Mouse (Mus musculus) forebrain, embryonic 12.5 days (tissue): Measurements from ENCODE around the gene Gm47791. TPM values are rescaled to one million over a fixed set of nuclear protein-coding genes. Genes with fewer than 3 reads are reported as not detected.

Experiments used
- ATAC-seq: fragments of 200-750 bp; cut with Nextera tagmentation; 2 replicates; pipeline ENCODE4 v1.8.0; 2017; ENCODE audit warnings: moderate TSS enrichment; ENCODE audit not compliant: low FRiP score
- H3K27ac ChIP-seq: fragments of 300-500 bp; sonication (generic); 2 replicates; pipeline ENCODE4 v1.5.1; 2016; ENCODE audit warnings: mild to moderate bottlenecking
- H3K27me3 ChIP-seq: fragments of 300-500 bp; sonication (generic); 2 replicates; pipeline ENCODE4 v1.6.1; 2016; ENCODE audit warnings: mild to moderate bottlenecking
- H3K36me3 ChIP-seq: fragments of 300-500 bp; sonication (generic); replicated peaks from 2 replicates; pipeline ENCODE4 v1.6.1; 2016; ENCODE audit warnings: mild to moderate bottlenecking
- H3K4me1 ChIP-seq: fragments of 300-500 bp; sonication (generic); 2 replicates; pipeline ENCODE4 v1.6.1; 2016
- H3K4me2 ChIP-seq: fragments of 300-500 bp; sonication (generic); 2 replicates; pipeline ENCODE4 v1.6.1; 2016; ENCODE audit warnings: mild to moderate bottlenecking, moderate library complexity
- H3K4me3 ChIP-seq: fragments of 300-500 bp; sonication (generic); replicated peaks from 2 replicates; pipeline ENCODE4 v1.5.1; 2016; ENCODE audit warnings: mild to moderate bottlenecking
- H3K9ac ChIP-seq: fragments of 300-500 bp; sonication (generic); 2 replicates; pipeline ENCODE4 v1.6.1; 2016; ENCODE audit warnings: mild to moderate bottlenecking
- H3K9me3 ChIP-seq: fragments of 300-500 bp; sonication (generic); 2 replicates; pipeline ENCODE4 v1.6.1; 2016
- WGBS: fragments of 180-500 bp; shearing (Covaris S2); methylation state at CpG from one replicate; pipeline ENCODE4 v1.1.7; 2016; 5-methylcytosine and 5-hydroxymethylcytosine counted together
- polyA plus RNA-seq: library from polyadenylated mRNA; unstranded; fragments of >200 nt; fragmentation: Nextera tagmentation; extraction: Ambion mirVana; gene quantifications from 2 replicates; pipeline ENCODE4 v1.2.1, GENCODE M21; 2016

Gene Gm47791
- polyA plus RNA-seq, 1 experiment from 2014 or later = not detected

GRCm38 (mm10) chr1:82779388-82779966, 8.4 kb upstream of the Gm47791 start:
- no peak overlapping the region for H3K4me3 ChIP-seq
- 89% methylated on average over 6 of the region's 6 CpGs for WGBS
- H3K4me2 ChIP-seq = no peak overlapping the region
- H3K27ac ChIP-seq = no peak overlapping the region
- no peak for ATAC-seq
- H3K36me3 ChIP-seq = no peaks in the 10 kb centered on the region
- H3K9me3 ChIP-seq = no peaks in the 10 kb centered on the region
- H3K9ac ChIP-seq = no peak overlapping the region
- 0 out of 2 replicates have a peak, but pooled peaks cover under 1% of the 10 kb centered on the region for H3K27me3 ChIP-seq
- no peaks in the 10 kb centered on the region for H3K4me1 ChIP-seq

DNA sequence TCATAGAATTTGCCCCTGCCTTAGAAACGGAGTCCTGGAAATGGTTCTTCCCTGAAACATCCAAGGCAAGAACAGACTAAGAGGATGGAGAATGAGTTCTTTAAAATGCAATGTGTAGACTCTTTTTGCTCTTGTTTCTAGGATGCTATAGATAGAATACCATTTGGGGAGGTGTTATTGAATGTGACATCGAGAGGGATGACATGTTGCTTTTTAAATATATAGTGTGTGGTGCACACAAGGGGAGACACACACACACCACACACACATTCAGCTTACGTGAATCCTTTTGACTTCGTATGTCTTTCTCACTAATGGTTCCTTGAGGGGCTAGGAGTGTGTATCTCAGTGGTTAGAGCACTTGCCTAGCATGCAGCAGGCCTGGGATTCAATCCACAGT, 4.2 kb upstream of the Gm47791 start:
- no peaks in the 10 kb centered on the region for H3K9me3 ChIP-seq
- 90% methylated on average over 4 of the region's 4 CpGs for WGBS
- H3K9ac ChIP-seq = no peak overlapping the region
- no peak overlapping the region for H3K4me2 ChIP-seq
- no peak overlapping the region for H3K4me3 ChIP-seq
- no peak overlapping the region for H3K27ac ChIP-seq
- no peaks in the 10 kb centered on the region for H3K27me3 ChIP-seq
- H3K36me3 ChIP-seq = no peaks in the 10 kb centered on the region
- no peak for ATAC-seq
- H3K4me1 ChIP-seq = no peaks in the 10 kb centered on the region

GRCm38 (mm10) chr1:82773208-82773607, 2.2 kb upstream of the Gm47791 start:
- H3K4me1 ChIP-seq = no peaks in the 10 kb centered on the region
- H3K36me3 ChIP-seq = no peaks in the 10 kb centered on the region
- no peak overlapping the region for H3K4me3 ChIP-seq
- H3K27me3 ChIP-seq = no peaks in the 10 kb centered on the region
- ATAC-seq = no peak
- no peak overlapping the region for H3K4me2 ChIP-seq
- no peak overlapping the region for H3K9ac ChIP-seq
- H3K9me3 ChIP-seq = no peaks in the 10 kb centered on the region
- WGBS = 71% methylated on average over 5 of the region's 5 CpGs
- H3K27ac ChIP-seq = no peak overlapping the region

GRCm38 (mm10) chr1:82772428-82772827, 1.4 kb upstream of the Gm47791 start:
- Histone ChIP-seq H3K4me2 (no peak overlapping the region), H3K4me3 (no peak overlapping the region), H3K27ac (no peak overlapping the region), H3K9ac (no peak overlapping the region), H3K36me3 (no peaks in the 10 kb centered on the region), H3K9me3 (no peaks in the 10 kb centered on the region), H3K27me3 (no peaks in the 10 kb centered on the region), H3K4me1 (no peaks in the 10 kb centered on the region)
- ATAC-seq = no peak
- WGBS = 90% methylated on average over 4 of the region's 4 CpGs

- WGBS = 81% methylated on average over 5 of the region's 5 CpGs
- no peak within 1 kb of the TSS for H3K4me2 ChIP-seq
- H3K36me3 ChIP-seq = no peaks in the 10 kb centered on the region
- ATAC-seq = no peak
- H3K27ac ChIP-seq = no peak within 1 kb of the TSS
- H3K27me3 ChIP-seq = no peaks in the 10 kb centered on the region
- H3K9ac ChIP-seq = no peak within 1 kb of the TSS
- no peaks in the 10 kb centered on the region for H3K4me1 ChIP-seq
- H3K9me3 ChIP-seq = no peaks in the 10 kb centered on the region
- H3K4me3 ChIP-seq = no peak within 1 kb of the TSS
These were observed 2.8 kb downstream of the Gm47791 start, which contains the start of gene Tm4sf20 for GRCm38 (mm10) chr1:82768269-82768668. Gene Tm4sf20, minus strand, starts transcription at chr1:82768461.

DNA sequence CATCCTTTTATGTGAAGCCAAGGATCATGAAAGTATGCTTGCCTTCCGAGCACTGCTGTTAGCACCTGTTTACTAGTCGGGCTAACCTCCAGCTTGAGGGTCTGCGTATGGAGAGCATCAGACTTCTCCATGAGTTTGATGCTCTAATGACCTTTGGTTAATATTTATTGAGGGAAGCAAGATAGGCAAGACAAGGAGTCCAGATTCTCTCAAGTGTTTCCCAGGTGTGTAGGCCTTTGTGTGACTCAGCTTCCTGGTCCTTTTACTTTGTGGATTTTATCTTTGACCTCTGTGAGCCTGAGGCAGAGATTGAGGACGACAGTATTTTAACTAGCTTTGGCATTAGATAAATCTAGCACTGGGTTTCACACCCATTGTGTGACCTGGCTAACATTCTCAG, 4.4 kb downstream of the Gm47791 start:
- ATAC-seq = no peak
- peaks cover 7% of the 10 kb centered on the region for H3K36me3 ChIP-seq
- H3K27me3 ChIP-seq = no peaks in the 10 kb centered on the region
- no peak overlapping the region for H3K4me3 ChIP-seq
- H3K9ac ChIP-seq = no peak overlapping the region
- H3K4me2 ChIP-seq = no peak overlapping the region
- no peak overlapping the region for H3K27ac ChIP-seq
- 85% methylated on average over 4 of the region's 4 CpGs for WGBS
- no peaks in the 10 kb centered on the region for H3K9me3 ChIP-seq
- no peaks in the 10 kb centered on the region for H3K4me1 ChIP-seq

GRCm38 (mm10) chr1:82766227-82766626, 4.8 kb downstream of the Gm47791 start:
- no peak for ATAC-seq
- Histone ChIP-seq H3K4me3 (no peak overlapping the region), H3K4me1 (no peaks in the 10 kb centered on the region), H3K27ac (no peak overlapping the region), H3K9ac (no peak overlapping the region), H3K4me2 (no peak overlapping the region), H3K27me3 (no peaks in the 10 kb centered on the region), H3K9me3 (no peaks in the 10 kb centered on the region), H3K36me3 (peaks cover 7% of the 10 kb centered on the region)
- 81% methylated on average over 1 of the region's 1 CpGs for WGBS

DNA sequence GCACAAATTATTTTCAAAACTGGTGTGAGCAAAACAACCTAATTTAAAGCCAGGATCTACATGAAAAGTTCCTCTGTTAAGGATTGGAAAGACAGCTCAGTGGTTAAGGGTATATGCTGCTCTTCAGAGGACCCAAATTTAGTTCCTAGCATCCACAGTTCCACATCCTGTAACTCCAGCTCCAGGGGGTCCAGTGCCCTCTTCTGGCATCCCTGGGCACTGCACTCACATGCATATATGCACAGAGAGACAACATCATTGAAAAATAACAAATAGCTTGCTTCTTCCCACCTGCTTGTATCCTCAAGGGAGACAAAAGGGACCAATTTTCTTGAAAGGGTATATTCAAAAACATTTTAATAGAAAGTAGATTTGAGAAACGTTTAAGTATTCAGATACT, 8.8 kb downstream of the Gm47791 start:
- no peak overlapping the region for H3K4me3 ChIP-seq
- H3K27me3 ChIP-seq = no peaks in the 10 kb centered on the region
- no peaks in the 10 kb centered on the region for H3K9me3 ChIP-seq
- H3K9ac ChIP-seq = no peak overlapping the region
- ATAC-seq = no peak
- WGBS = 85% methylated on average over 1 of the region's 1 CpGs
- no peak overlapping the region for H3K27ac ChIP-seq
- no peaks in the 10 kb centered on the region for H3K4me1 ChIP-seq
- H3K36me3 ChIP-seq = peaks cover 7% of the 10 kb centered on the region
- H3K4me2 ChIP-seq = no peak overlapping the region

- H3K27me3 ChIP-seq = no peaks in the 10 kb centered on the region
- no peak overlapping the region for H3K4me3 ChIP-seq
- H3K9ac ChIP-seq = no peak overlapping the region
- H3K4me2 ChIP-seq = no peak overlapping the region
- WGBS = 92% methylated on average over 8 of the region's 8 CpGs
- H3K9me3 ChIP-seq = no peaks in the 10 kb centered on the region
- peaks cover 7% of the 10 kb centered on the region for H3K36me3 ChIP-seq
- ATAC-seq = no peak
- no peaks in the 10 kb centered on the region for H3K4me1 ChIP-seq
- H3K27ac ChIP-seq = no peak overlapping the region
These were observed 9.4 kb downstream of the Gm47791 start for GRCm38 (mm10) chr1:82761454-82762169.

DNA sequence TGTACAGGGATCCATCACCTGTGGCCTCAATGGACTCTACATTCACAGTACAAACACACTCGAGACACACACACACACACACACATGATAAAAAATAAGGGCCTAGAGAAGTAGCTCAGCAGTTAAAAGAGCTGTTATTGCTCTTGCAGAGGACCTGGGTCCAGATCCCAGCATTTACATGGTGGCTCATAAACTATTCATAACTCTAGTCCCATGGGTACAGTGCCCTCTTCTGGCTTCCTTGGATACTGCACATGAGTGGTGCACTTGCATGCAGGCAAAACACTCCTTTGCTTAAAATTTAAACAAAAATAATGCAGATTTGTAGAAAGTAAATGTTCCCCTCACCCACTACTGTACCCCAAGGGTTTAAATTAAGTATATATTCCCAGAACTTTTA, 11.5 kb downstream of the Gm47791 start:
- Histone ChIP-seq H3K36me3 (peaks cover 24% of the 10 kb centered on the region), H3K9me3 (no peaks in the 10 kb centered on the region), H3K27me3 (no peaks in the 10 kb centered on the region), H3K4me1 (no peaks in the 10 kb centered on the region), H3K27ac (no peak overlapping the region), H3K4me3 (no peak overlapping the region), H3K4me2 (no peak overlapping the region), H3K9ac (no peak overlapping the region)
- ATAC-seq = no peak
- WGBS = 88% methylated on average over 1 of the region's 1 CpGs

DNA sequence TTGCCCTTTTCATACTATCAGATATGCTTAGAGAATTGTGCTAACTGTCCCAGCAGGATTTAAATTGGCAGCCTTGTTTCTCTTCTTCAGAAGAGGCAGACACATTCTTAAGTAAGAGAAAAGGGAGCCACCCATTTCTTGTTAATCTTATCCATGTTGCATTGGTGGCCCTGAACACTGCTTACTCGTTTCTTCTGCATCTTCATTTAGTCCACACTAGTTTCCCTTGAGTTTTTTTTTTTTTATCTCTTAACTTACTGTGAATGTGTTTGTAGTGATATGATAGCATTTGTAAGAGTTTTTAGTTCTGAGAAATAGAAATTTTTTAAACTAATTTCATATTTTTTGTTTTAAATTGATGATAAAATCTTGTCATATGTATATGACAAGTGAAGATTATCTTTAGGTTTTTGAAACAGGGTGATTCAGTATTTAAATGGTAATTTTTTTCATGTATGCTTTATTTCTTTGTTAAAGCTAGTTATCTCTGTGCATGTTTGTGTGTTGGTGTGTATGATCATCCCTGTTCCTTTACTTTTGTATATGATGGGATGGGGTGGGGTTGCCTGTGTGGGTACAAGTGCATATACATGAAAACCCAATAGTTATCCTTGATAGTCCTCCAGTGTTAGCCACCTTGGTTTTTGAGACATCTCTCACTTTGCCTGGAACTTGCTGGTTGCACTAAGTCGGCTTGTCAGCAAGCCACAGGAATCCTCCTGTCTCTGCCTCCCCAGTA, 23.2 kb downstream of the Gm47791 start:
- no peak overlapping the region for H3K4me2 ChIP-seq
- no peak overlapping the region for H3K9ac ChIP-seq
- H3K4me3 ChIP-seq = no peak overlapping the region
- 86% methylated on average over 2 of the region's 2 CpGs for WGBS
- no peak overlapping the region for H3K27ac ChIP-seq
- H3K9me3 ChIP-seq = no peaks in the 10 kb centered on the region
- no peaks in the 10 kb centered on the region for H3K27me3 ChIP-seq
- no peak for ATAC-seq
- no peaks in the 10 kb centered on the region for H3K4me1 ChIP-seq
- peaks cover 16% of the 10 kb centered on the region for H3K36me3 ChIP-seq

DNA sequence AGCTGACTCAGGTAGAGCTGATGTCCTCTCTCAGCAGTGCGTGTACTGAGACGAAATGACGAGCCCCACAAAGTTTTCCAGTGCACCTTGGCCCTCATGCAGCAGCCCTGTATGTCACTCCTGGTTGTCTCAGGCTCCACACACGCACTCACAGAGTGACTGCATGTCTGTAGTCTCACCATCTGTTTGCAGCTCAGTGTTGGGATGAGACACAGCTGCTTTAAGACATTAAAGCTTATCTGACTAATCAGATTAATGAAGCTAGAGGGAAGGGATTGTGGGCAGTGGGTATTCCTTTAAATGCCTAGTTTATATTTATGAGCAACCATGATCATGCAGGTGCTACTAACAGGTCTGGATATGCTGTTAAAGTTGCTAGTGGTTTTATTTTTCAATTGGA, 24.6 kb downstream of the Gm47791 start:
- Histone ChIP-seq H3K9ac (no peak overlapping the region), H3K27ac (no peak overlapping the region), H3K4me1 (no peaks in the 10 kb centered on the region), H3K36me3 (peaks cover 17% of the 10 kb centered on the region), H3K4me2 (no peak overlapping the region), H3K9me3 (no peaks in the 10 kb centered on the region), H3K4me3 (no peak overlapping the region), H3K27me3 (no peaks in the 10 kb centered on the region)
- 89% methylated on average over 4 of the region's 4 CpGs for WGBS
- ATAC-seq = no peak
